Mouse (Mus musculus): ENCODE measurements around the gene Rbm34.
A peak's percentile ranks its signal among the peaks of the same experiment; 100 is the strongest.
"Not testable (repeated sequence)": the region's sequence is repeated elsewhere in the genome, so short reads cannot be mapped to it uniquely, and the experiment has no call there.

Rbm34 gene

DNA sequence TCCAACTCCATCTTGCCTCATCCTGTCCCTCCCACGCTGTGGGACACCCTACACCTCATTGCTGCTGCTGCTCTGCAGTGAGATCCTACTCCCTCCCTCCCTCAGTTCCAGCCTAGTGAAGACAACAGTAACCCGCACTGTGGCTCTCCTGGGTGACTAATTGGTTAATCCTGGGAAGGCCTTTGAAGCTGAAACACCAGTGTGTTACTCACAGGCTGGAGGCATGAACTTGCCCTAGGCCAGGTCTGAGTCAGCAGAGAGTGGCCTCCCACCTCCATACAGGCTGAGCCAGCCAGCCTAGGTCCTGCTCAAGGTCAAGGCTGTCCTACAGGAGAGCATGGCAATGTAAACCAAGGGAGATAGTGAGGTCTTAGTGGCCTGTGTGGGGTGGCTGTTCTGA, 51.6 kb downstream of the Rbm34 start:
- DNase-seq (ENCODE audit: low spot score) = no peak

DNA sequence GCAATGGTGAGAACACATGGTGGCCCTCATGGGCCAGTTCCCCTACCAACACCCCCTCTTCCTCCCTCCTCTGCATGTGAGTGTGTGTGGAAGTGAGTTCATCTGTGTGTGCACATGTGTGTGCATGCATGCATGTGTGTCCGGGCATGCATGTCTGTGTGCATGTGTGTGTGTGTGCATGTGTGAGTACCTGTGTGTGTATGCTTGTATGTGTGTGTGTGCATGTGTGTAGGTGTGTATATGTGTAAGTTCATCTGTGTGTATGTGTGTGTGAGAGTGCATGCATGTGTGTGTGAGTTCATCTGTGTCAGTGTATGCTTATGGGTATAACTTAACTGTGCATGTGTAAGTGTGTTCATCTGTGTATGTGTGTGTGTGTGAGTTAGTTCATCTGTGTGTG, 52.5 kb downstream of the Rbm34 start:
- no peak for DNase-seq (ENCODE audit: low spot score)

DNA sequence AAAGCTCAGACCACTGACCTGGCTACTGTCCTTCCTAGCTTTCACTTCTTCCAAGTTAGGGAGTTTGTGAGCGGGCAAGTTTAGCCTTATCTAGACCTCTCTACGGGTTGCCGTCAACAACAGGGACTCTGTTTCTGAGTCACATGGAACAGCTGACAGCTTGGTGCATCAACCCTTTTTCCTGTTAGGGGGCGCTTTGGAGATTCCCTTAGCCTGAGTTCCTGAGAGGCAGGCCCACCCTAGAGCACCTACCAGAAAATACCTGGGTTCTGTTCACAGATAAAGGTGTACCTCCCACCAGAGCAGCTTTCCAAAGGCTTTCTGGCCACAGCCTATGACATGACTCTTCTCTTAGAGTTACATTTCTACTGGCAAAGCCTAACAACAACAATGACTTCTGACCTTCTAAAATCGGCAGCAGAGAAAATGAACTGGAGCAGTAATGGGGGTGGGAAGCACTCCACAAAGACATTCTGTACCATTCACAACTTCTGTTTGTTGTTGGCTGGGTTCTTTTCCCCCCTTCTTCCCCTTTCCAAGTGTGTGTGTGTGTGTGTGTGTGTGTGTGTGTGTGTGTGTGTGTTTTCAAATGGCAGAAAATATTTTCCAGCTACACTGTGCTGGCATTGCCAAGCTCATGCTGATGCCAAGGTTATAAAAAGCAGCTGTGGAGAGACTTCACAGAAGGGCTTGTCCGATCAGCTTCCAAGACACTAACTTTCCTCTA, 53.5 kb downstream of the Rbm34 start:
- DNase-seq (ENCODE audit: low spot score) = no peak

DNA sequence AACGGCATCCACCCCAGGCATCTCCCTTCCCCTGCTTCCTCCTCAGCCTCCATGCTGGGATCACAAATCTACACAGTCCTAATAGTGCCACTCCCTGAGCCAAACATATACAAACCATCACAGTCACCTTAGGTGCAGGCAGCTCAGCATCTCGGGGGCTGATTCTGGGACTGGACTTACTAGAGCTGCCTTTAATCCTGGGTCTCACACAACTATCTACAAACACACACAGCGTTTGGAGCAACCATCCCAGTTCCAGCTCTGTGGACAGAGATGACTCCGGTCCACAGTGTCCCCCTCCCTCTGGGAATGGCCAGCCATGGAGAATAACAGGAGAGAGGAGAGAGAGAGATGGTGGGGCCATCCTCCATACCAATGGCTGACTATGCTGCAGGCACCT, 54.3 kb downstream of the Rbm34 start:
- no peak for DNase-seq (ENCODE audit: low spot score)

DNA sequence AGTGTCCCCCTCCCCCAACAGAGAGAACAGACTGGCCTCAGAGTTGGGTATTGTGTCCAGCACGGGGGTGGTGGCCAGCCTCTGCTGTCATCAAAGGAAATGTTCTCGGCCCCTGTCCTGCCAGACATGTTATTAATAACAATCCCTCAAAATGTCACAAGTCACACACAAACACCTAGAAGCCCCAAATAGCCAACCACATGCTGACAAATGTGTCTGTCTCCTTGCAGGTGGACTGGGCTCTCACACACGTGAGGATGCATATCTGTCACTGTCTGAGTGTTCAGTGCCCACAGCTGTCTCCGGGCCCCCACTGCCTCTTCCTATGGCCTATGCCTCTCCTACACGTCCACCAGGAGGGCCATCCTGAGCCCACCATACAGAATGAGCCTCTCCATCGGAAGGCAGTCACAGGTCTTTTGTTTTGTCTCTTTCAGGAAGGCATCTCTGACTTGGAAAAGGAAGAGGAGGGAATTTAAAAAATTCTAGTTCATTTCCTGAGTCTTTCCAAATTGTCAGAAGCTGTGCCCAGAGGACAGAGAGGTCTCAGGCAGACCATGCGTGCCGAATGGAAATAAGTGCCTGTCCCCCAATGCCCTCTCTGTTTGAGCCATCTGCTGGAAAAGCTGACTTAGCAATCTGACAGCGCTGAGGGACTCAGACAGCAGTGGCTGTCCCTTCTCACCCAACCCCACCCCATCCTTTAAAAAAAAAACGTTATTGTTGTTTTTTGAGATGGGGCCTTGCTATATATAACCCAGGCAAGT, 56.1 kb downstream of the Rbm34 start:
- DNase-seq (ENCODE audit: low spot score) = no peak

DNA sequence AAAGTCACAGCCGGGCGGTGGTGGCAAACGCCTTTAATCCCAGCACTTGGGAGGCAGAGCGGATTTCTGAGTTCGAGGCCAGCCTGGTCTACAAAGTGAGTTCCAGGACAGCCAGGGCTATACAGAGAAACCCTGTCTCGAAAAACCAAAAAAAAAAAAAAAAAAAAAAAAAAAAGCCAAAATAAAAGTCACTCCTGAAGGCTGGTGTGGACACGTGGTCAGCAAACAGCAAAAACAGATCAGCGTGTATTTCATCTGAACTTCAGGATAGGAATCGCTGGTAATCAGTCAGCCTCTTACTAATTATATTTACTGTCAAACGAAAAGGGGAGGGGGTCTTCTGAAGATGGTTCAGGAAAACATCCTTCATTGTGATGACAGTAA, 56.8 kb downstream of the Rbm34 start:
- not testable (repeated sequence) for DNase-seq (ENCODE audit: low spot score)

DNA sequence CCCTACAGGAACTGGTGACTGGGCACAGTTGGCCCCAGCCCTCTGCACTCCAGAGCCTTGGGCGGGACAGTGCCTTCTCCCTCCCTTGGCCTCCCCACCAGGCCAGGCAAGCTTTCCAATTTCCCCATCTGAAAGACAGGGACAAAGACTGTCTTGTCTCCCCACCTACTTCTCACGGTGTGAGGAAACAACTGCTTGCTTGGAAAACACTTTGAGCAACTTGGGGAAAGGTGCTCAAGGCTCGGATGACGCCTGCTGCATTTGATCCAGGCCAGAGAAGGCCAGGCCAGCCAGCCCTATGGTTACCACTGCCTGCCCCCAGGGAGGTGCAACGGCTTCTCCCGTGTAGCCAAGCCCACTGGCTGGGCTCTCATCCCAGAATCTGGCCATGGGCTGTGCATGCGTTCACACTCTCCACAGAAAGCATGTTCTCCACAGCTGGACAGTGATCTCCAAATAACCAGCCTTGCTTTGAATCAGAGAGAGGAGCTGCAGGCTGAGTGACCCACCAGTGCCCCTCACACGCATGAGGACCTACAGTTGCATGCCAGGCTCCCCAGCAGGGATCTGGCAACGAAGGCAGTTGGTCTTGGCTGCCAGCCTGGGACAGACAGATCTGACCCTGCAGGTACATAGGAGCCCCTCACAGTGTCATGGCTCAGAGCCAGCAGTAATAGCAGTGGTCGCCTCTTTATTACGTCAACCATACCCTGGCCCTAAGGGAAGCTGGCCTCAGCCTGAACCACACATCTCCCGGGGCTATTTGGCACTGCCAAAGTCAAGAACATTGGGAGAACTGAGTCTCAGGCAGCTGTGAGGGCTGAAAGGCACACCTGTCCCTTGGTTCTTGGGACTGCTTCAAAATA, 57.4 kb downstream of the Rbm34 start:
- peak; percentile 66 for DNase-seq (ENCODE audit: low spot score)

DNA sequence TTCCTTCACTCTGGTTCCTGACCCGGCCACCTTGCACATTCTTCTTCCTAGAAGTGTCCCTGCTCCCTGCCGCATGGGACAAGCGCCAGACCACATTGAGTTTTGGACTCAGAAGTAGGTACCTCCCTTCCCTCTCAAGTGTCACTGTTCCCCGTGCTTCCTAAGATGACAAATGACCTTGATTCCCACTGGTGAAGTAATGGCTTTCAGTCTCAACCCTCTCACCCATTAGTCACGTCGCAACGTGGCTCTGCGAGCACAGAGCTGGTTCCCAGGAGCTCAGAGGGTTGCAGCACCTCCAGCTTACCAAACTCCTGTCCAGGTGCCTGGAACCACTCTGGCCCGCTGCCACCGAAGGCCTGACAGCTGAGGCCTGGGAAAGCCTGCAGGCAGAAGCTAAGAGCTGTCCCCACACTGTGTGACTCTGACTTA, 61.5 kb downstream of the Rbm34 start:
- DNase-seq (ENCODE audit: low spot score) = no peak

DNA sequence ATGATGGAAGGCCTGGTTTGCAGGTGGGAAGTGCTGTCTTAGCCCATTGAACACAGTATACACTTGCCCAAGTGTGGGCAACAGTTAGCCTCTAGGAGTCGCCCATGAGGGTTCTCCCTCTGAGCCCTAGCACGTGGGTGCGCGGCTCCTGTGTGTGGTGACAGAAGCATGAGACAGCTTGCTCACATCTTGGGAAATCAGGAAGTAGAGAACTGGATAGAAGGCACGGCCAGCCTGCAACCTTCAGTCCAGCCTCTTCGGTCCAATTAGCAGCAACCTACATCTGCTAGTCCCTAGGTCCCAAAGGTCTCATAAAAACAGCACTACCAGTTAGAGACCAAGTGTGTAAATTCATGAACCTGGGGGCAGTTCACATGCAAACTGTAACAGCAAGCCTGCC, 62.1 kb downstream of the Rbm34 start:
- DNase-seq (ENCODE audit: low spot score) = no peak

DNA sequence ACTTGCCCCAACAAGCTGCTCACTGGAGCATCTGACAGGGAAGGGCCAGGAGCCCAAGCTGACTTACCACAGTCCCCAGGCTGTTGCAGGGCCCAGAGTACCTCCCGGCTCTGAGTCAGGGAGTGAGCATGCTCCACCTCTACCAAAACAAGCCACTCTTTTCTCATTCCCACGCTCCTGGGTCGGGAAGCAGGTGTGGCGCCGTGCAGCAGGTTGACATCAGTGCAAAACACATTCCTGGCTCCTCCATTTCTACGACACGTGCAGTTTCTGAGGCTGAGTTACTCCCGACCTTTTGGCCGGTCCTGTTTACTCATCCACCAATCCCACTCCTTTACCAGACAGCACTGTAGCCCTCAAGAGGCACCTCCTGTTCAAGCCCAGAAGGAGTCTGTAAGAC, 62.9 kb downstream of the Rbm34 start:
- DNase-seq (ENCODE audit: low spot score) = no peak

DNA sequence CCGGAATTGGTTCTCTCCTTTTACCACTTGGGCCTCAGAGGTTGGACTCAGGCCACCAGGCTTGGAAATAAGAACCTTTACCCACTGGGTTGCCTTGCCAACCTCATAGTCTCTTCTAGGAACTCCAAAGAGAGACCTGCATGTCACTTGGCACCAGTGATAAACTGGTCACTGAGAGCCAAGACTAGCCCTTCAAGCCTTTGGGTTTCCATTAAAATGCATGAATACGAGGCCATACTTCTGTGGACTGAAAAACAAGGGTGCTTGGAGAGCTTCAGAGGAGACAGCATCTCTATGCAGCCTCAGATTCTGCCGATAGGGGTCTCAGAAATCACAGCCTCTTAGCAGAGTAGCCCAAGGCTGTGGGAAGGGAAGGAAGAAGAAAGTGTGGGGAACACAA, 63.5 kb downstream of the Rbm34 start:
- no peak for DNase-seq (ENCODE audit: low spot score)

DNA sequence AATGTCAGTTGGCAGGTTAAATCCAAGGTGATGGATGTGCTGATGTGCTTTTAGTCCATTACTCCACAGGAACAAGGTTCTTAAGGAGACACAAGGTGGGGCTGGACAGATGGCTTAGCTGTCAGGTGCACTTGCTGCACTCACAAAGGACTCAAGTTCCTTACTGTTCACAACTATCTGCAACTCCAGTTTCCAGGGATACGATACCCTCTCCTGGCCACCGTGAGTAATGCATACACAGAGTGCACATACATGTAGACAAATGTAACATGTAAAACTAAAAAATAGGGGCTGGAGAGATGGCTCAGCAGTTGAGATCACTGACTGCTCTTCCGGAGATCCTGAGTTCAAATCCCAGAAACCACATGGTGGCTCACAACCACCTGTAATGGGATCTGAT, 65.5 kb downstream of the Rbm34 start:
- DNase-seq (ENCODE audit: low spot score) = no peak

DNA sequence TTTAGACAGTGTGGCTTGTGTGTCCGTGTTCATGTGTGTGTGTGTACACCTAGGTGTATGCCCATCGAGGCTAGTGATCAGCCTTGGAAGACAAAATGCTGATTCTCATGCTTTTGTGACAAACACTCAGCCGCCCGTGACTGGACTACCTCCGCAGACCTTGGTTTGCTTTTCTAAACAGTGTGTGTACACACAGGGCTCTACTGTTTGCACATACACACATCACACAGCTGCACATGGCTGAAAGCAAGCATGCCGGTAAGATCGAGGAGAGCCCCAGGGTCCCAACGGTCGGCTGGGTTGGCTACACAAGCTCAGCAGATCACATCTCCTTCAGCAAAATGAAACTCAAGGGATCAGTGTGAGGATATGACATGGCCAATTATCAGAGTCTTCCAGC, 66.9 kb downstream of the Rbm34 start:
- DNase-seq (ENCODE audit: low spot score) = no peak

DNA sequence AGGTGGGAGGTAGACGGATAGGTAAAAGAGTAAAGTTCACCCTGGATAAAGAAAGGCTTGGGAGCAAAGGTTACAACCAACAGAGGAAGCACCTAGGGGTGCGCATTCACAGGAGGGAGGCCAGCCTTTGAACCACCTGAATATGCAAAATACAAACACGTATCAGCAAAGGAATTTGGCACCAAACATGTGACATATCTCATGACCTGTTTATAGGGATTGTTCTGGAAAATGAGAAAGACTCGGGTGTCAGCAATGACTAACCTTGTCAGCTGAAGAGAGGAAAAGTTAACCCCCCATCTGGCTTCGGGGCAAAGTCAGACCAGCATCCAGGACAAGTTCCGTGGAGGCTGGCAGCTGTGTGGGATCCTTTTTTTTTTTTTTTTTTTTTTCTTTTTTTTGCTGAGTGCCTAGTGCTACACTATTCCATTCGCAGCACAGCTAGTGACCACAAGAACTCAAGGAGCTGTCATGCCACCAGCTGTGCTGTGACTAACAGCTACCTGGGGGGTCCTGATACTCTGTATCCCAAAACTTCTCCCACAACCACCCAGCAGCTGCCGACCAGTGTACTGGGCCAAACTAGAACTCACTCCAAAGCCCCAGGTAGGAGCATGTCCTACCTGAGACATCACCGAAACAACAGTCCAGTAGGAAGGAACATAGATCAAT, 67.5 kb downstream of the Rbm34 start:
- no peak for DNase-seq (ENCODE audit: low spot score)

DNA sequence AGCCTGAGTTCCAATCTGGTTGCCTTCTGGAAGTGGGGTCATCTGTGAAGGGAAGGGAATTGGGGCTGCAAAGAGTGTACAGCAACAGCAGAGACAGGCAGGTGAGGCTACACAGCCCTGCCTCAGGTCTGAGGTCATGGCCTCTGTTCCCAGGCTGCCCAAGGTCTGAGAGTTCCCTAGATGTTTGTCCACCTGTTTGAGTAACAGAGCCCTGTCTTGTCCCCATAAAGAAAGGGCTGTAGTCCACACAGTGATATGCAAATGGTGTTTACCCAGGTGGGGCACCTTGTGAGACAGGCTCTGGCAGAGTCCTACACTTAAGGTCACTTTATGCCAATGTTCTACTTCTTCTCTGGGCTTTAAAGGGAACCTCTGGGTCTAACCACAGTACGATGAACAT, 69.3 kb downstream of the Rbm34 start:
- DNase-seq (ENCODE audit: low spot score) = no peak

DNA sequence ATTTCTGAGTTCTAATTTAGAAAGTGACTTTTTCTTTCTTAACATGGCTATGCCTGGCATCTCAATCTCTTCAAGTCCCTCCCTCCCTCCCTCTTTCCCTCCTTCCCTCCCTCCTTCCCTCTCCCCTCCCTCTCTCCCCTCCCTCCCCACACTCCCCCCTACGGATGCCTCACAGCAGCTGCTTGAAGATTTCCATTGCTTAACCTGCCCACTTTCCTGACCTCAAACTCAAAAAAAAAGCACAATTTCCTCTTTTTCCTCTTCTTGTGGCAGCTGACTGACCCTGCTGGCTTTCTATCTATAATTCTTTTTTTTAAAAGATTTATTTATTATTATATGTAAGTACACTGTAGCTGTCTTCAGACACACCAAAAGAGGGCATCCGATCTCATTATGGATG, 69.8 kb downstream of the Rbm34 start:
- DNase-seq (ENCODE audit: low spot score) = no peak

All from testis, postnatal 10 days (tissue).